Mouse (Mus musculus): Measurements from ENCODE around the gene Nin. TPM values are rescaled to one million over a fixed set of nuclear protein-coding genes. Genes with fewer than 3 reads are reported as not detected.

Gene Nin
- total and polyA plus RNA-seq, 3 experiments: 48.4 to 49.1 TPM; not detected in 1

GRCm38 (mm10) chr12:69986786-69987497 lies 126.6 kb downstream of the Nin start, which contains the start of gene Sav1 (continued):
- TF ChIP-seq EP300 (IDR thresholded peaks at IDR 0.05; ENCODE audit: low read depth in 1 of 2, low read length in 2 of 2) (no peak), MAX (IDR thresholded peaks at IDR 0.05; ENCODE audit: low read length) (peak; percentile 13; the same call in 1 of the 2 replicates), MYB (IDR thresholded peaks at IDR 0.05; ENCODE audit: low read depth, low read length) (no peak), POLR2AphosphoS2 (IDR thresholded peaks at IDR 0.05; ENCODE audit: low read length) (peak; percentile 69; the same call in 1 of the 2 replicates), MAFK (IDR thresholded peaks at IDR 0.05; ENCODE audit: borderline replicate concordance, low read depth, low read length) (no peak), ZC3H11A (IDR thresholded peaks at IDR 0.05; ENCODE audit: low read depth, low read length) (no peak), CHD2 (IDR thresholded peaks at IDR 0.05; ENCODE audit: low read length) (no peak), RCOR1 (IDR thresholded peaks at IDR 0.05; ENCODE audit: low read depth, low read length) (no peak), RAD21 (IDR thresholded peaks at IDR 0.05; ENCODE audit: low read depth, low read length) (no peak), ZMIZ1 (IDR thresholded peaks at IDR 0.05; ENCODE audit: low read depth, low read length) (peak; percentile 89), NRF1 (IDR thresholded peaks at IDR 0.05; ENCODE audit: insufficient read depth, low read depth, low read length, poor library complexity, severe bottlenecking) (peak; percentile 83), ZKSCAN1 (IDR thresholded peaks at IDR 0.05; ENCODE audit: low read depth, low read length) (no peak), MAZ (IDR thresholded peaks at IDR 0.05; ENCODE audit: low read depth, low read length) (no peak), ETS1 (IDR thresholded peaks at IDR 0.05; ENCODE audit: low read depth, low read length) (no peak), TBP (IDR thresholded peaks at IDR 0.05; ENCODE audit: low read depth, low read length) (peak; percentile 51; the same call in 1 of the 2 replicates), MXI1 (IDR thresholded peaks at IDR 0.05; ENCODE audit: low read depth, low read length) (peak; percentile 83), CHD1 (IDR thresholded peaks at IDR 0.05; ENCODE audit: low read depth, low read length) (no peak), KAT2A (conservative IDR thresholded peaks at IDR 0.05; ENCODE audit: low read depth, low read length) (no peak; the same call in 1 of the 2 replicates), MEF2A (IDR thresholded peaks at IDR 0.05; ENCODE audit: extremely low read depth, insufficient replicate concordance, low read depth, low read length, poor library complexity, severe bottlenecking) (no peak), ELF1 (IDR thresholded peaks at IDR 0.05; ENCODE audit: low read depth, low read length) (peak; percentile 5; the same call in 1 of the 2 replicates), ZNF384 (IDR thresholded peaks at IDR 0.05; ENCODE audit: low read depth, low read length) (no peak), JUND (IDR thresholded peaks at IDR 0.05; ENCODE audit: low read depth, low read length) (no peak)

- H3K79me2 ChIP-seq (ENCODE audit: control insufficient read depth, insufficient read depth, low read length, poor library complexity): peaks cover 35% of the 10 kb centered on the region
- H3K4me3 ChIP-seq (ENCODE audit: control insufficient read depth in 1 of 2, insufficient read depth in 1 of 2, low read depth in 2 of 2, low read length in 2 of 2): peak overlapping the region; percentile 74 to 91
- no peaks in the 10 kb centered on the region for H3K27me3 ChIP-seq (ENCODE audit: control insufficient read depth in 1 of 2, insufficient read depth in 2 of 2, low read length in 2 of 2)
- DNase-seq (ENCODE audit: low read depth, low spot score): peak; percentile 66
- peak overlapping the region; percentile 68 for H3K27ac ChIP-seq (ENCODE audit: control insufficient read depth, low read depth, low read length)
- peaks cover 0 to 7% of the 10 kb centered on the region in 2 experiments; a peak in 2 of 4 replicates for H3K4me1 ChIP-seq (ENCODE audit: control insufficient read depth in 1 of 2, insufficient read depth in 2 of 2, low read length in 2 of 2)
- TF ChIP-seq SMC3 (IDR thresholded peaks at IDR 0.05; ENCODE audit: low read depth, low read length) (no peak), MYB (IDR thresholded peaks at IDR 0.05; ENCODE audit: low read depth, low read length) (no peak), ZKSCAN1 (IDR thresholded peaks at IDR 0.05; ENCODE audit: low read depth, low read length) (no peak), JUND (IDR thresholded peaks at IDR 0.05; ENCODE audit: low read depth, low read length) (no peak), POLR2AphosphoS2 (IDR thresholded peaks at IDR 0.05; ENCODE audit: low read length) (no peak), MYC (IDR thresholded peaks at IDR 0.05; ENCODE audit: low read depth, low read length) (no peak), MAX (IDR thresholded peaks at IDR 0.05; ENCODE audit: low read length) (no peak), NRF1 (IDR thresholded peaks at IDR 0.05; ENCODE audit: insufficient read depth, low read depth, low read length, poor library complexity, severe bottlenecking) (no peak), GATA1 (IDR thresholded peaks at IDR 0.05; ENCODE audit: low read depth, low read length) (no peak), MAZ (IDR thresholded peaks at IDR 0.05; ENCODE audit: low read depth, low read length) (no peak), RAD21 (IDR thresholded peaks at IDR 0.05; ENCODE audit: low read depth, low read length) (no peak), GABPA (IDR thresholded peaks at IDR 0.05; ENCODE audit: low read depth, low read length) (no peak)
- H3K36me3 ChIP-seq (ENCODE audit: control insufficient read depth in 1 of 2, insufficient read depth in 2 of 2, low read length in 2 of 2): peaks cover 3 to 27% of the 10 kb centered on the region in 2 experiments
- peak overlapping the region; percentile 100 for H3K9ac ChIP-seq (ENCODE audit: control insufficient read depth, low read depth, low read length, poor library complexity, severe bottlenecking)
- no peaks in the 10 kb centered on the region for H3K9me3 ChIP-seq (replicated peaks; ENCODE audit: insufficient read depth, low read length)
Observed at GRCm38 (mm10) chr12:69986241-69986762, 127.2 kb downstream of the Nin start.

All from MEL (cell line).